In the genomic region with DNA sequence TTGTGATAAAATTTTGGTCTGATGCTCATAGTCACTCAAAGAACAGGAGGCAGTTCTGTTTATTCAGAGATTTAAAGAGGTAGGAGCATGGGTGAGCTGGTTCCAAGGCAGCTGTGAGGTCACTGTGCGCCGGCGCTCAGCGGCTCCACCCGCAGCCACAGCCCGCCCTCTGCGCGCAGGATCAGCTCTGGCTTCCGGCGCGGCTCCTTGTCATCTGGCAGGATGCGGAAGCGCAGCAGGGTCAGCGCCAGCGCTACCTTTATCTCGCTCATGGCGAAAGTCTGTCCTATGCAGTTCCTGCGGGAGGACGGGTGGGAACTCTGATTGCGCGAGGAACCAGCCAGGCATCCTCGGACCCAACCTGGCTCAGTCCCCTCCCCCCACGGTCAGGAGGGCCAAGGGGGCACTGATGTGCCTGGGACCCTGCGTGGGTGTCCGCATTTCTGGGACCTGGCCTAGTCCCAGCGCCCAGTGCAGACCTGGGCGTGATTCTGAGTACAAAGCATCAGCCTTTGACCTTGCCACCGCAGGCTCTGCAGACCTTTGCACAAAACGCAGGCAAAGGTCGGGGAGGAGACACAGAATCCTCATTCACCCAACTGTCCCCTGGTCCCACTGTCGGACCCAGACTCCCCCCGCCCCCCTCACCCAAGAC, we compare ENCODE assay signal across 8 mouse cellular contexts. TPM values are rescaled to one million over a fixed set of nuclear protein-coding genes. Genes with fewer than 3 reads are reported as not detected.
A peak's percentile ranks its signal among the peaks of the same experiment; 100 is the strongest.
DNase-seq lines count a peak whose midpoint lies in the region; ATAC-seq and TF ChIP-seq lines count a peak whose summit lies in the region.

No protein-coding gene starts in this region.

- no peak for TF ChIP-seq EP300 in liver, embryonic 14.5 days (IDR thresholded peaks at IDR 0.05; ENCODE audit: low read depth)

- TF ChIP-seq CTCF in liver, embryonic 14.5 days (IDR thresholded peaks at IDR 0.05; ENCODE audit: low read depth) = no peak

- H3K27me3 ChIP-seq in forebrain, embryonic 13.5 days = peaks cover 23% of the 10 kb centered on the region; the same call in 1 of the 2 replicates
- H3K27me3 ChIP-seq in heart, embryonic 16.5 days (ENCODE audit: control insufficient read depth, insufficient read depth, low read length) = 0 out of 2 replicates have a peak, but pooled peaks cover 4% of the 10 kb centered on the region
- no peaks in the 10 kb centered on the region for H3K27me3 ChIP-seq in liver, embryonic 14.5 days (ENCODE audit: control insufficient read depth, insufficient read depth, low read length)
- H3K27me3 ChIP-seq in splenic B cell, adult 2 months (ENCODE audit: control insufficient read depth, insufficient read depth, low read length, poor library complexity, severe bottlenecking) = no peaks in the 10 kb centered on the region

- peak; percentile 99 for ATAC-seq in CD4-positive, CD25-positive, alpha-beta regulatory T cell, adult 4 months
- ATAC-seq in forebrain, embryonic 13.5 days = peak; percentile 97
- ATAC-seq in heart, embryonic 16.5 days (replicated peaks; ENCODE audit: extremely low read depth, insufficient read depth, low FRiP score) = peak; percentile 92
- ATAC-seq in liver, embryonic 14.5 days (ENCODE audit: insufficient read depth) = peak; percentile 82

- H3K9me3 ChIP-seq in forebrain, embryonic 13.5 days (replicated peaks) = no peaks in the 10 kb centered on the region
- H3K9me3 ChIP-seq in heart, embryonic 16.5 days (replicated peaks; ENCODE audit: control insufficient read depth, low read length) = peaks cover 5% of the 10 kb centered on the region
- no peaks in the 10 kb centered on the region for H3K9me3 ChIP-seq in liver, embryonic 14.5 days (ENCODE audit: control insufficient read depth, low read length)

- peak overlapping the region; percentile 53 for H3K4me3 ChIP-seq in forebrain, embryonic 13.5 days
- H3K4me3 ChIP-seq in heart, embryonic 16.5 days (ENCODE audit: low read length) = peak overlapping the region; percentile 66
- H3K4me3 ChIP-seq in liver, embryonic 14.5 days (ENCODE audit: insufficient read depth in 1 of 2, low read depth in 2 of 2, low read length in 2 of 2) = peak overlapping the region; percentile 40

- peak overlapping the region; percentile 71 for H3K9ac ChIP-seq in forebrain, embryonic 13.5 days
- peak overlapping the region; percentile 81 for H3K9ac ChIP-seq in heart, embryonic 16.5 days (ENCODE audit: low read length)
- peak overlapping the region; percentile 35; the same call in 1 of the 2 replicates for H3K9ac ChIP-seq in liver, embryonic 14.5 days (replicated peaks)

- peak overlapping the region; percentile 70 for H3K4me2 ChIP-seq in forebrain, embryonic 13.5 days
- H3K4me2 ChIP-seq in heart, embryonic 16.5 days (ENCODE audit: low read depth, low read length) = peak overlapping the region; percentile 90
- H3K4me2 ChIP-seq in liver, embryonic 14.5 days (ENCODE audit: low read depth) = peak overlapping the region; percentile 68

- 0 out of 2 replicates have a peak overlapping the region, but pooled peaks have one; percentile 54 for H3K27ac ChIP-seq in forebrain, embryonic 13.5 days
- peak overlapping the region; percentile 68 for H3K27ac ChIP-seq in heart, embryonic 16.5 days (ENCODE audit: low read length)
- no peak overlapping the region for H3K27ac ChIP-seq in liver, embryonic 14.5 days

- H3K4me1 ChIP-seq in forebrain, embryonic 13.5 days = 0 out of 2 replicates have a peak, but pooled peaks cover 3% of the 10 kb centered on the region
- no peaks in the 10 kb centered on the region for H3K4me1 ChIP-seq in heart, embryonic 16.5 days (ENCODE audit: control insufficient read depth, insufficient read depth, low read length)
- peaks cover 0 to 2% of the 10 kb centered on the region in 2 experiments; a peak in 1 of 4 replicates for H3K4me1 ChIP-seq in liver, embryonic 14.5 days (replicated peaks; ENCODE audit: control insufficient read depth in 2 of 2, insufficient read depth in 2 of 2, low read length in 1 of 2)

- H3K36me3 ChIP-seq in forebrain, embryonic 13.5 days (ENCODE audit: poor library complexity, severe bottlenecking) = no peaks in the 10 kb centered on the region
- no peaks in the 10 kb centered on the region for H3K36me3 ChIP-seq in heart, embryonic 16.5 days (ENCODE audit: control insufficient read depth, insufficient read depth)
- no peaks in the 10 kb centered on the region for H3K36me3 ChIP-seq in liver, embryonic 14.5 days (replicated peaks; ENCODE audit: control insufficient read depth, insufficient read depth, low read depth)
- H3K36me3 ChIP-seq in splenic B cell, adult 2 months (ENCODE audit: control insufficient read depth, insufficient read depth, low read length, poor library complexity, severe bottlenecking) = no peaks in the 10 kb centered on the region

- 18% methylated on average over 32 of the region's 32 CpGs for WGBS in forebrain, embryonic 13.5 days
- 12% methylated on average over 32 of the region's 32 CpGs for WGBS in heart, embryonic 16.5 days
- 15% methylated on average over 32 of the region's 32 CpGs for WGBS in liver, embryonic 14.5 days (ENCODE audit: insufficient replicate concordance)

- peak; percentile 21 for DNase-seq in c-Kit-positive CD71-positive TER-119-positive erythroid progenitor cells, embryonic 14.5 days (ENCODE audit: low spot score)
- DNase-seq in kidney, postnatal 14 days = peak; percentile 75
- peak; percentile 31 to 37 (median 35) for DNase-seq in liver, embryonic 14.5 days (ENCODE audit: low read depth in 3 of 3, low spot score in 3 of 3)
- peak; percentile 80 for DNase-seq in neural tube, embryonic 10.5 days (ENCODE audit: extremely low spot score, low spot score)
- DNase-seq in splenic B cell, adult 2 months (ENCODE audit: low read depth, low spot score) = peak; percentile 76

RNA-seq across cellular contexts. Expression of a gene that starts 7.6 kb away (rescaled TPM):
- polyA plus RNA-seq in CD4-positive, CD25-positive, alpha-beta regulatory T cell, adult 4 months (2017; shearing (Covaris generic)) = not detected
- polyA plus RNA-seq in forebrain, embryonic 13.5 days (2015; fragmentation: Nextera tagmentation; extraction: Ambion mirVana) = not detected in 2 replicates
- polyA plus RNA-seq in heart, embryonic 16.5 days (2015; fragmentation: Nextera tagmentation; extraction: Ambion mirVana) = 0.96 TPM in 1 of 2 replicates, not detected in the other
- 0.02 TPM in 1 of 2 replicates, not detected in the other for polyA plus RNA-seq in liver, embryonic 14.5 days (2012; rRNA removed)
- not detected in 2 replicates for polyA plus RNA-seq in liver, embryonic 14.5 days (2014; fragmentation: Nextera tagmentation; extraction: Ambion mirVana)

RNA-seq across cellular contexts. Expression of a gene that starts 22.4 kb away (rescaled TPM):
- polyA plus RNA-seq in CD4-positive, CD25-positive, alpha-beta regulatory T cell, adult 4 months (2017; shearing (Covaris generic)) = 10 to 100 TPM; 43.6 to 81.3 TPM
- 5.6 and 6.0 TPM in 2 replicates for polyA plus RNA-seq in forebrain, embryonic 13.5 days (2015; fragmentation: Nextera tagmentation; extraction: Ambion mirVana)
- polyA plus RNA-seq in heart, embryonic 16.5 days (2015; fragmentation: Nextera tagmentation; extraction: Ambion mirVana) = 9.5 and 11.3 TPM in 2 replicates
- 3.3 and 3.6 TPM in 2 replicates for polyA plus RNA-seq in liver, embryonic 14.5 days (2012; rRNA removed)
- 4.1 and 6.0 TPM in 2 replicates for polyA plus RNA-seq in liver, embryonic 14.5 days (2014; fragmentation: Nextera tagmentation; extraction: Ambion mirVana)

RNA-seq across cellular contexts. Expression of a gene that starts 33.3 kb away (rescaled TPM):
- polyA plus RNA-seq in CD4-positive, CD25-positive, alpha-beta regulatory T cell, adult 4 months (2017; shearing (Covaris generic)) = 10 to 100 TPM; 11.6 to 13.8 TPM
- 6.1 and 7.8 TPM in 2 replicates for polyA plus RNA-seq in forebrain, embryonic 13.5 days (2015; fragmentation: Nextera tagmentation; extraction: Ambion mirVana)
- polyA plus RNA-seq in heart, embryonic 16.5 days (2015; fragmentation: Nextera tagmentation; extraction: Ambion mirVana) = 6.7 TPM in 2 replicates
- 0.55 and 0.79 TPM in 2 replicates for polyA plus RNA-seq in liver, embryonic 14.5 days (2012; rRNA removed)
- polyA plus RNA-seq in liver, embryonic 14.5 days (2014; fragmentation: Nextera tagmentation; extraction: Ambion mirVana) = 1.5 and 2.8 TPM in 2 replicates

RNA-seq across cellular contexts. Expression of a gene that starts 40.8 kb away (rescaled TPM):
- 10 to 100 TPM; 23.1 to 26.6 TPM for polyA plus RNA-seq in CD4-positive, CD25-positive, alpha-beta regulatory T cell, adult 4 months (2017; shearing (Covaris generic))
- 11.4 and 12.5 TPM in 2 replicates for polyA plus RNA-seq in forebrain, embryonic 13.5 days (2015; fragmentation: Nextera tagmentation; extraction: Ambion mirVana)
- polyA plus RNA-seq in heart, embryonic 16.5 days (2015; fragmentation: Nextera tagmentation; extraction: Ambion mirVana) = 6.6 and 6.7 TPM in 2 replicates
- polyA plus RNA-seq in liver, embryonic 14.5 days (2012; rRNA removed) = 1.3 and 2.3 TPM in 2 replicates
- 6.1 and 6.8 TPM in 2 replicates for polyA plus RNA-seq in liver, embryonic 14.5 days (2014; fragmentation: Nextera tagmentation; extraction: Ambion mirVana)

Comparison
In these comparisons a context has a peak if more than half of its experiments do, and no peak if none do; other contexts are left out.
1. DNase-seq: peak in every context shown above with its lines; median percentile 80 in neural tube, embryonic 10.5 days; 76 in splenic B cell, adult 2 months; 75 in kidney, postnatal 14 days; 35 in liver, embryonic 14.5 days; 21 in c-Kit-positive CD71-positive TER-119-positive erythroid progenitor cells, embryonic 14.5 days.